12 mouse cellular contexts compared by ENCODE assay signal in genomic region chr2:170947236-170947635, GRCm38 (mm10).
"Had no signal": no experiment of that assay in that cellular context is flagged by ENCODE, and none has a peak within 500 bp of the region (broad histone marks: within the 10 kb centered on the region; RNA-seq: fewer than 3 reads in every experiment).

No protein-coding gene starts in this region.

- DNase-seq: lung, embryonic 14.5 days; lung, postnatal 10 days; lung, postnatal 4 days; midbrain, embryonic 14.5 days; retina, postnatal 1 day; right cerebral cortex, adult 18-20 months; right cerebral cortex, postnatal 25 days; right cerebral cortex, postnatal 4 days; spleen, adult 18-20 months; thymus, adult 18-20 months; thymus, postnatal 14 days; thymus, postnatal 36 days had no signal
